Mouse (Mus musculus) cerebellum, adult 9-11 months (tissue): ENCODE measurements around the gene Lipm.

Source experiments
- DNase-seq: peaks from one replicate; pipeline ENCODE4 v3.0.0; 2022

Lipm gene

GRCm38 (mm10) chr19:34166386-34166785, 65.7 kb downstream of the Lipm start:
- no peak for DNase-seq

GRCm38 (mm10) chr19:34167896-34168661, 67.3 kb downstream of the Lipm start:
- DNase-seq, result no peak

- DNase-seq, result no peak
These were observed 68.4 kb downstream of the Lipm start for GRCm38 (mm10) chr19:34169121-34169520.

- DNase-seq, result no peak
These were observed 70.4 kb downstream of the Lipm start for GRCm38 (mm10) chr19:34171167-34171566.
